Mouse (Mus musculus): ENCODE measurements at regions not wholly inside any gene's neighbourhood (a gene's known extent, or its start where the extent isn't known, plus 50 kb on each side); places are given as distances from the start of the nearest gene placed in this dataset.

GRCm38 (mm10) chr17:14532298-14532978 lies 161.6 kb downstream of the Thbs2 start:
- no peaks in the 10 kb centered on the region for H3K27me3 ChIP-seq (ENCODE audit: control insufficient read depth, insufficient read depth, low read length)
- H3K9me3 ChIP-seq (ENCODE audit: control insufficient read depth, low read length) = no peaks in the 10 kb centered on the region
- WGBS = 90% methylated on average over 8 of the region's 8 CpGs
- DNase-seq = no peak
- H3K4me3 ChIP-seq (replicated peaks; ENCODE audit: low read depth, low read length) = no peak overlapping the region
- no peak overlapping the region for H3K9ac ChIP-seq (replicated peaks; ENCODE audit: low read length)
- H3K36me3 ChIP-seq (ENCODE audit: control insufficient read depth, insufficient read depth, low read length) = no peaks in the 10 kb centered on the region
- no peak for ATAC-seq (ENCODE audit: low FRiP score, low TSS enrichment)
- no peaks in the 10 kb centered on the region for H3K4me1 ChIP-seq (ENCODE audit: control insufficient read depth, insufficient read depth, low read length)
- no peak overlapping the region for H3K27ac ChIP-seq (replicated peaks; ENCODE audit: low read depth, low read length)
- H3K4me2 ChIP-seq (ENCODE audit: low read length) = no peak overlapping the region

DNA sequence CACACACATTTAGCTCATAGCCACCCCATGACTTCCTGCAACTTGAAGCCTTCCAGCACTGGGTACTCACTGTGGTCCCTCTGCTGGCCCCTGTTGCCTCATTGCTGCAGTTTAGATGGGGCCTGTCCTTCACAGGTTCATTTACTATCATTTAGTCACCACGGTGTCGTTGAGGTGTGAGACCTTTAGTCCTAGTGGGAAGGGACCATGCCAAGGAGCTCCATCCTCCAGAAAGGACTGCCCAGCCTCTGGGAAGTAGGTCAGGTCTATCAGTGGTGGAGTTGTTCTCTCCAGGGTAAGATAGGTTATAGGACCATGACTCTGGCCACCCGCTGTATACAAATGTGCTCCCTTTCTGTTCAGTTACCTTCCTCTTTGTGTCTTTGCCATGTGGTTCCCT lies 162.2 kb downstream of the Thbs2 start:
- no peak overlapping the region for H3K4me3 ChIP-seq (replicated peaks; ENCODE audit: low read depth, low read length)
- WGBS = 91% methylated on average over 3 of the region's 3 CpGs
- H3K27ac ChIP-seq (replicated peaks; ENCODE audit: low read depth, low read length) = no peak overlapping the region
- H3K4me2 ChIP-seq (ENCODE audit: low read length) = no peak overlapping the region
- H3K36me3 ChIP-seq (ENCODE audit: control insufficient read depth, insufficient read depth, low read length) = no peaks in the 10 kb centered on the region
- ATAC-seq (ENCODE audit: low FRiP score, low TSS enrichment) (no peak), DNase-seq (no peak)
- H3K27me3 ChIP-seq (ENCODE audit: control insufficient read depth, insufficient read depth, low read length) = no peaks in the 10 kb centered on the region
- H3K9ac ChIP-seq (replicated peaks; ENCODE audit: low read length) = no peak overlapping the region
- H3K4me1 ChIP-seq (ENCODE audit: control insufficient read depth, insufficient read depth, low read length) = no peaks in the 10 kb centered on the region
- H3K9me3 ChIP-seq (ENCODE audit: control insufficient read depth, low read length) = no peaks in the 10 kb centered on the region

DNA sequence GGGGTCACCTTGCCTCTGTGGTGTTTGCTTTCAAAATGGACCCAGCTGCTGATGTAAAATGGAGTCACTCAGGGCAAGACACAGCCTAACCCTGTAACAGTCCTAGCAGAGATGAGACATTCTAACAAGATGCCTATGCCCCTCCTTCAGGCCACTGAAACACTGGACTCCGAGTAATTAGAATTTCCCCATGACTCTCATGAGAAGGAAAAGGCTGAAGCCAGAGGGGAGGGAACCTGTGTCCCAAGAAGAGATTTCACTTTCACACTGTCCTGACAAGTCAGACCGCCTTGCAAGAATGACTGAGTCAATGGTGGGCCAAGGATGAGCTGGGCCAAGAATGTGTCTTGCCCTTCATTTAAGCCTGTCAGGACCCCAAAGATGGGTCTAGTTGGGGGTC lies 166.3 kb downstream of the Thbs2 start:
- Histone ChIP-seq H3K4me1 (ENCODE audit: control insufficient read depth, insufficient read depth, low read length) (no peaks in the 10 kb centered on the region), H3K4me2 (ENCODE audit: low read length) (no peak overlapping the region), H3K36me3 (ENCODE audit: control insufficient read depth, insufficient read depth, low read length) (no peaks in the 10 kb centered on the region), H3K27ac (replicated peaks; ENCODE audit: low read depth, low read length) (no peak overlapping the region), H3K27me3 (ENCODE audit: control insufficient read depth, insufficient read depth, low read length) (no peaks in the 10 kb centered on the region), H3K9me3 (ENCODE audit: control insufficient read depth, low read length) (no peaks in the 10 kb centered on the region), H3K9ac (replicated peaks; ENCODE audit: low read length) (no peak overlapping the region), H3K4me3 (replicated peaks; ENCODE audit: low read depth, low read length) (no peak overlapping the region)
- no peak for DNase-seq
- no peak for ATAC-seq (ENCODE audit: low FRiP score, low TSS enrichment)
- 92% methylated on average over 2 of the region's 2 CpGs for WGBS

GRCm38 (mm10) chr17:14525255-14525654 lies 168.8 kb downstream of the Thbs2 start:
- no peak for DNase-seq
- H3K9ac ChIP-seq (replicated peaks; ENCODE audit: low read length) = no peak overlapping the region
- no peak overlapping the region for H3K4me3 ChIP-seq (replicated peaks; ENCODE audit: low read depth, low read length)
- ATAC-seq (ENCODE audit: low FRiP score, low TSS enrichment) = no peak
- no peak overlapping the region for H3K27ac ChIP-seq (replicated peaks; ENCODE audit: low read depth, low read length)
- 85% methylated on average over 7 of the region's 7 CpGs for WGBS
- H3K9me3 ChIP-seq (ENCODE audit: control insufficient read depth, low read length) = no peaks in the 10 kb centered on the region
- H3K36me3 ChIP-seq (ENCODE audit: control insufficient read depth, insufficient read depth, low read length) = no peaks in the 10 kb centered on the region
- H3K27me3 ChIP-seq (ENCODE audit: control insufficient read depth, insufficient read depth, low read length) = no peaks in the 10 kb centered on the region
- no peaks in the 10 kb centered on the region for H3K4me1 ChIP-seq (ENCODE audit: control insufficient read depth, insufficient read depth, low read length)
- no peak overlapping the region for H3K4me2 ChIP-seq (ENCODE audit: low read length)

GRCm38 (mm10) chr17:14524426-14525236 lies 169.4 kb downstream of the Thbs2 start:
- no peaks in the 10 kb centered on the region for H3K9me3 ChIP-seq (ENCODE audit: control insufficient read depth, low read length)
- H3K27ac ChIP-seq (replicated peaks; ENCODE audit: low read depth, low read length) = no peak overlapping the region
- no peak overlapping the region for H3K4me3 ChIP-seq (replicated peaks; ENCODE audit: low read depth, low read length)
- peak; percentile 96 for DNase-seq
- H3K36me3 ChIP-seq (ENCODE audit: control insufficient read depth, insufficient read depth, low read length) = no peaks in the 10 kb centered on the region
- 49% methylated on average over 13 of the region's 13 CpGs for WGBS
- H3K9ac ChIP-seq (replicated peaks; ENCODE audit: low read length) = no peak overlapping the region
- H3K4me2 ChIP-seq (ENCODE audit: low read length) = no peak overlapping the region
- H3K27me3 ChIP-seq (ENCODE audit: control insufficient read depth, insufficient read depth, low read length) = no peaks in the 10 kb centered on the region
- H3K4me1 ChIP-seq (ENCODE audit: control insufficient read depth, insufficient read depth, low read length) = no peaks in the 10 kb centered on the region
- ATAC-seq (ENCODE audit: low FRiP score, low TSS enrichment) = peak; percentile 27; the same call in 1 of the 2 replicates

DNA sequence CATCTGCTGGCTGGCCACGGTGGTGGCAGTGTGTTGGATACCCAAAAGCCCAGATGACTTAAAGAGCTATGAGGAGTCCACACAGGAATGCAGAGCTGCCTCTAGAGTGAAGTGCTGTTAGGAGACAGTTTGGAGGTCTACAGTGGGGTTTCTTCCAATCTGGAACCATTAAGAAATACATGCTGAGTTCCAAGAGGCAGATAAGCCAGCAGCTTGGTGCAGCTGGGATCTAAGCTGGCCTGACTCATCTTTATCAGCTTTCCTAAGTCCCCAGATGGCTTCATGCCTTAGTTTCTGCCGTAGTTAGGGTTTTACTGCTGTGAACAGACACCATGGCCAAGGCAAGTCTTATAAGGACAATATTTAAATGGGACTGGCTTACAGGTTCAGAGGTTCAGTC lies 172.0 kb downstream of the Thbs2 start:
- no peak for DNase-seq
- WGBS = 69% methylated on average over 2 of the region's 2 CpGs
- H3K4me2 ChIP-seq (ENCODE audit: low read length) = no peak overlapping the region

DNA sequence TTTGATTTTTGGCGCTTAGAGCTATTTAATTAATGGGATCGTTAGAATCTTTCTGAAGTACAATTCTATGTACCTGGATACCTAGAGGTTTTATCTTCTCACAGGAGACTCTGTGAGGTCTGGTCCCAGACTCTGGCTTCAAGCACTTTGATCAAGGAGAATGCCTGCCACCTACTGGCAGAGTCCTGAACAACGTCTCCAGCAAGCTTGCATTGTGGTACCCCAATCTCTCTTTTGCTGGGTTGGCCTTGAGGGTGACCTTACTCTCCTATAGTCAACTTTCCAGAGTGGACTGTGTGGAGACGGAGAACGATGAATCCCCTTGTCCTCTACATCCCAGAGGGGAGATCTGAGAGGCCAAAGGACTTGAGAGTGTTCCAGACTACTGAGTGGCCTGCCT lies 173.5 kb downstream of the Thbs2 start:
- 18% methylated on average over 5 of the region's 5 CpGs for WGBS
- H3K27me3 ChIP-seq (ENCODE audit: control insufficient read depth, insufficient read depth, low read length) = no peaks in the 10 kb centered on the region
- H3K9me3 ChIP-seq (ENCODE audit: control insufficient read depth, low read length) = no peaks in the 10 kb centered on the region
- no peak overlapping the region for H3K27ac ChIP-seq (replicated peaks; ENCODE audit: low read depth, low read length)
- no peaks in the 10 kb centered on the region for H3K4me1 ChIP-seq (ENCODE audit: control insufficient read depth, insufficient read depth, low read length)
- H3K4me3 ChIP-seq (replicated peaks; ENCODE audit: low read depth, low read length) = no peak overlapping the region
- H3K9ac ChIP-seq (replicated peaks; ENCODE audit: low read length) = no peak overlapping the region
- DNase-seq = peak; percentile 93
- no peak overlapping the region for H3K4me2 ChIP-seq (ENCODE audit: low read length)
- peak; percentile 22; the same call in 1 of the 2 replicates for ATAC-seq (ENCODE audit: low FRiP score, low TSS enrichment)
- H3K36me3 ChIP-seq (ENCODE audit: control insufficient read depth, insufficient read depth, low read length) = no peaks in the 10 kb centered on the region

More for the DNA sequence above, 172.0 kb downstream of the Thbs2 start:
- H3K4me1 ChIP-seq (ENCODE audit: control insufficient read depth, insufficient read depth, low read length) = no peaks in the 10 kb centered on the region
- no peak overlapping the region for H3K9ac ChIP-seq (replicated peaks; ENCODE audit: low read length)
- H3K4me3 ChIP-seq (replicated peaks; ENCODE audit: low read depth, low read length) = no peak overlapping the region
- H3K9me3 ChIP-seq (ENCODE audit: control insufficient read depth, low read length) = no peaks in the 10 kb centered on the region
- H3K27ac ChIP-seq (replicated peaks; ENCODE audit: low read depth, low read length) = no peak overlapping the region
- no peaks in the 10 kb centered on the region for H3K27me3 ChIP-seq (ENCODE audit: control insufficient read depth, insufficient read depth, low read length)
- no peaks in the 10 kb centered on the region for H3K36me3 ChIP-seq (ENCODE audit: control insufficient read depth, insufficient read depth, low read length)
- no peak for ATAC-seq (ENCODE audit: low FRiP score, low TSS enrichment)

- H3K9ac ChIP-seq (replicated peaks; ENCODE audit: low read length) = no peak overlapping the region
- H3K36me3 ChIP-seq (ENCODE audit: control insufficient read depth, insufficient read depth, low read length) = no peaks in the 10 kb centered on the region
- no peak overlapping the region for H3K4me2 ChIP-seq (ENCODE audit: low read length)
- H3K4me1 ChIP-seq (ENCODE audit: control insufficient read depth, insufficient read depth, low read length) = no peaks in the 10 kb centered on the region
- no peaks in the 10 kb centered on the region for H3K27me3 ChIP-seq (ENCODE audit: control insufficient read depth, insufficient read depth, low read length)
- no peak for DNase-seq
- ATAC-seq (ENCODE audit: low FRiP score, low TSS enrichment) = no peak
- no peak overlapping the region for H3K27ac ChIP-seq (replicated peaks; ENCODE audit: low read depth, low read length)
- H3K9me3 ChIP-seq (ENCODE audit: control insufficient read depth, low read length) = no peaks in the 10 kb centered on the region
- H3K4me3 ChIP-seq (replicated peaks; ENCODE audit: low read depth, low read length) = no peak overlapping the region
- WGBS = 87% methylated on average over 4 of the region's 4 CpGs
Observed at GRCm38 (mm10) chr17:14519367-14519766, 174.7 kb downstream of the Thbs2 start.

DNA sequence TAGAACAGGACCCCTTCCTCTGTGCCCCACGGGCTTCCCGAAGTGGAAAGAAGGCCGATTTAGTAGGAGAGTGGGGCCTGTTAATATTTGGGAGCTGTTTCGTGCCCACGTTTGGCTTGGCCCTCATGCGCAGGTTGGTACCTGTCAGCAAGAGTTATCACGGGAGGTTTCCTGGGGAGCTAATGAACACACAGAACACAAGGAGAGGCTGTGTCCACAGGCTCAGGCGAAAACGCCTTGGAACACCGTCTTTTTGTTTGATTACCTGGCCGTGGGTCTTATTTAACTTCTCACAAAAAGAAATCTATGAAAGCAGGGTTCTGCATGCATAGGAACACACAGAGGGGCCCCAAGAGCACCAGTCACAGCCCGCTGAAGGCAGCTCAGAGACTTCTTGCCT lies 175.8 kb downstream of the Thbs2 start:
- no peaks in the 10 kb centered on the region for H3K27me3 ChIP-seq (ENCODE audit: control insufficient read depth, insufficient read depth, low read length)
- ATAC-seq (ENCODE audit: low FRiP score, low TSS enrichment) = no peak
- 85% methylated on average over 12 of the region's 12 CpGs for WGBS

More for the DNA sequence above, 175.8 kb downstream of the Thbs2 start:
- Histone ChIP-seq H3K36me3 (ENCODE audit: control insufficient read depth, insufficient read depth, low read length) (no peaks in the 10 kb centered on the region), H3K4me1 (ENCODE audit: control insufficient read depth, insufficient read depth, low read length) (no peaks in the 10 kb centered on the region), H3K9ac (replicated peaks; ENCODE audit: low read length) (no peak overlapping the region), H3K4me3 (replicated peaks; ENCODE audit: low read depth, low read length) (no peak overlapping the region), H3K4me2 (ENCODE audit: low read length) (no peak overlapping the region), H3K27ac (replicated peaks; ENCODE audit: low read depth, low read length) (no peak overlapping the region), H3K9me3 (ENCODE audit: control insufficient read depth, low read length) (no peaks in the 10 kb centered on the region)
- DNase-seq = no peak

All from midbrain, embryonic 14.5 days (tissue).